Mouse (Mus musculus) liver, adult 2 months (tissue): ENCODE results near the gene Cdc42bpa.

ENCODE experiments used
- CTCF ChIP-seq: fragments of 200-500 bp; IDR thresholded peaks from 2 replicates; pipeline ENCODE4 v1.5.1; 2011; ENCODE audit warnings: low read depth, low read length, control low read depth
- POLR2A ChIP-seq: fragments of 200-500 bp; IDR thresholded peaks from 2 replicates; pipeline ENCODE4 v1.6.1; 2011; ENCODE audit warnings: low read length, control low read depth; ENCODE audit not compliant: insufficient read depth; ENCODE audit errors: extremely low read depth

GRCm38 (mm10) chr1:179919656-179920436 is 40.4 kb upstream of the Cdc42bpa start:
- TF ChIP-seq POLR2A = no peak
- TF ChIP-seq CTCF = no peak
